Mouse (Mus musculus) testis, adult 2 months (tissue): ENCODE measurements around the gene Bach2.

Experiments
- CTCF ChIP-seq: fragments of 200-500 bp; IDR thresholded peaks from 2 replicates; pipeline ENCODE4 v1.5.1; 2012; ENCODE audit warnings: low read depth, mild to moderate bottlenecking, inconsistent platforms, low read length, moderate library complexity; ENCODE audit not compliant: control insufficient read depth, insufficient read depth, insufficient replicate concordance
- POLR2A ChIP-seq: fragments of 200-500 bp; IDR thresholded peaks from 2 replicates; pipeline ENCODE4 v1.6.1; 2012; ENCODE audit warnings: low read depth, mild to moderate bottlenecking, inconsistent platforms, low read length, moderate library complexity; ENCODE audit not compliant: control insufficient read depth

- TF ChIP-seq CTCF (no peak), POLR2A (no peak)
Observed at GRCm38 (mm10) chr4:32426779-32427577, 188.4 kb downstream of the Bach2 start.
